Mouse (Mus musculus) thymus, adult 2 months (tissue): ENCODE data around the gene Tmem259.

Experiments
- CTCF ChIP-seq: fragments of 200-500 bp; IDR thresholded peaks from 2 replicates; pipeline ENCODE4 v1.5.1; 2012; ENCODE audit warnings: mild to moderate bottlenecking, control low read depth, low read length, moderate library complexity, borderline replicate concordance; ENCODE audit not compliant: control insufficient read depth, poor library complexity, insufficient read depth; ENCODE audit errors: extremely low read depth
- POLR2A ChIP-seq: fragments of 200-500 bp; IDR thresholded peaks from 2 replicates; pipeline ENCODE4 v1.6.1; 2012; ENCODE audit warnings: mild to moderate bottlenecking, low read length, control low read depth, moderate library complexity; ENCODE audit not compliant: control insufficient read depth, poor library complexity, insufficient read depth; ENCODE audit errors: extremely low read depth

GRCm38 (mm10) chr10:80011740-80012139 lies 27.6 kb upstream of the Tmem259 start:
- no peak for TF ChIP-seq POLR2A
- TF ChIP-seq CTCF = no peak
